Mouse (Mus musculus) inflammation-experienced regulatory T-cells, adult 6 months (primary cell): ENCODE data around the gene Mtmr1. TPM values are rescaled to one million over a fixed set of nuclear protein-coding genes. Genes with fewer than 3 reads are reported as not detected.
A peak's percentile ranks its signal among the peaks of the same experiment; 100 is the strongest.
"Not testable (repeated sequence)": the region's sequence is repeated elsewhere in the genome, so short reads cannot be mapped to it uniquely, and the experiment has no call there.

ENCODE experiments used
- ATAC-seq: one replicate; pipeline ENCODE4 v1.8.0; 2017
- polyA plus RNA-seq, 3 experiments: library from polyadenylated mRNA; unstranded; fragments of 100-300 nt; shearing (Covaris generic); gene quantifications; one replicate each; pipeline ENCODE4 v1.2.1; 2017

Gene Mtmr1
- 10 to 100 TPM in 1 of 3 experiments, 1 to 10 TPM in 2; 5.6 to 10.3 (median 8.9) TPM for polyA plus RNA-seq

DNA sequence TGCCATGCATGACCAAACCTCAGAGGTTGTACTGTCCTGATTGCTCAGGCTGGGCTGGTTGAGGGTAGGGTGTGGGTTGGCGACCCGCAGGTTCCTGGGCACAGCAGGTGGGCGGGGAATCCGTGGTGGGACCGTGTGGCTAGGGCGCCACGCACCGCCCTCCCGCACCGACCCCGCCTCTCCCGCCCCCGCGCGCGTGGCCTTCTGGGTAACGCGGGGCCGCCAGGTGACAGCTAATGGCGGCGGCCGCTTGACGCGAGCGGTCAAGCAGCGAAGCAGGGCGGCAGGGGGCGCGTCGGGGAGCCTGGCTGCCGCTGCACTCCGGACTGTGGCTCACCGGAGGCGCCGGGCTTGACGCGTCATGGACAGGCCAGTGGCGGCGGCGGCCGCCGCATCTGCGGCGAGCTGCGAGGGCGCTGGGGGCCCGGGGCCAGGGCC is at the start of gene Mtmr1:
TSS of gene Mtmr1 (plus strand) at position 207 of the 438 bp plus-strand sequence.
- ATAC-seq = peak; percentile 60

DNA sequence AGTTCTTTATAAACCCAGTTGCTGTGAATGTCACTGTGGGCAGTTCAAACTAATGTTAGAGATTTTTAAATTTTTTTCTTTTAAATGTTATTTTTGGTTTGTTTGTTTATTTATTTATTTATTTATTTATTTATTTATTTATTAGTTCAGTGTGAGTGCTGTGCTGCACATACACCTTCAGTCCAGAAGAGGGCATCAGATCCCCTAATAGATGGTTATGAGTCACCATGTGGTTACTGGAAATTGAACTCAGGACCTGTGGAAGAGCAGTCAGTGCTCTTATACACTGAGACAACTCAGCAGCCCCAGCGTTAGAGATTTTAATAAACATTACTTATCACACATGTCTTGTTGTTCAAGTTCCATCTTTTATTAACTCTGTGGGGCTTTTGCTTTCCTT is 12.5 kb upstream of the Mtmr1 start:
- peak; percentile 50 for ATAC-seq

DNA sequence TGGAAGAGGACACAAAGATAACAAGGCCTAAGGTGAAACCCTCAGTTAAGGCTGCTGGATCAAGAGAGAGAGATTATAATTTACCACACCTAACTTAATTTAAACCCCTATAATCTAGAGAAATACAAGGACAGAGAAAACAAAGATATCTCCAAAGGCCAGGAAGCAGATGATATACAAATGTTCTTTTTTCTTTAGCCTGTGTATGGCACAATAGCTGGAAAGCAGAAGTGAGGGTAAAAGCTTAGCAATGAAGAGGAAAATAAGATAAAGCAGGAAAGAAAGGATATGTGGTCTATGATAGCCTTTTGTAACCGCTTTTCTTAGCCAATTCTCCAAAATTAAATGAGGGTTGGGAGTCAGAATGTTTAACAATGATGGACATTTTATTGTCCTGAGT is 9.2 kb upstream of the Mtmr1 start:
- ATAC-seq = no peak

DNA sequence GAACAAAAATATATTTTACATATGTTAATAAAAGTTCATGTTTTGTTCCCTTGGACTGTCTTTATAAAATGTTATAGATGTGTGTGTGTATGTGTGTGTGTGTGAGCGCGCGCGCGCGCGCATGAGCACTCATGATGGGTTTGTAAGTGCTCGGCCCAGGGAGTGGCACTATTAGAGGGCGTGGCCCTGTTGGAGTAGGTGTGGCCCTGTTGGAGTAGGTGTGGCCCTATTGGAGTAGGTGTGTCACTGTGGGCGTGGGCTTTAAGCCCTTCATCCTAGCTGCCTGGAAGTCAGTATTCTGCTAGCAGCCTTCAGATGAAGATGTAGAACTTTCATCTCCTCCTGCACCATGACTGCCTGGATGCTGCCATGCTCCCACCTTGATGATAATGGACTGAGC is 2.8 kb upstream of the Mtmr1 start:
- not testable (repeated sequence) for ATAC-seq

DNA sequence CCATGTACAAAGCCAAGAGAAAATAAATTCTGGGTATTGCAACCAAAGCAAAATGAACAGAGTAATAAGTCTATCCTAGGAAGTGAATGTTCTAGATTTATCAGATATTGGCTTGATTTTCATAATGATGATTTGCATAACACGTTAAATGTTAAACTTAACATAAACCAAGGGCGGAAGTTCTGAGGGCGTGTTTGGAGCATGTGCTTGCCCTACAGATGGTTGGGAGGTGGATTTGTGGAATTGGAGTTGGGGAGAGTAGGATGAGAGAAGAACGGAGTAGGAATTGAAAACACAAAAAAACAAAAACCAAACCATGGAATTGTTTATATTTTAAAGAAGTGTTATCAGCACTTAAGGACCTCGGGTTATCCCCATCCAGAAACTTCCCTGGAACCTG is 498 bp upstream of the Mtmr1 start:
- ATAC-seq = no peak

DNA sequence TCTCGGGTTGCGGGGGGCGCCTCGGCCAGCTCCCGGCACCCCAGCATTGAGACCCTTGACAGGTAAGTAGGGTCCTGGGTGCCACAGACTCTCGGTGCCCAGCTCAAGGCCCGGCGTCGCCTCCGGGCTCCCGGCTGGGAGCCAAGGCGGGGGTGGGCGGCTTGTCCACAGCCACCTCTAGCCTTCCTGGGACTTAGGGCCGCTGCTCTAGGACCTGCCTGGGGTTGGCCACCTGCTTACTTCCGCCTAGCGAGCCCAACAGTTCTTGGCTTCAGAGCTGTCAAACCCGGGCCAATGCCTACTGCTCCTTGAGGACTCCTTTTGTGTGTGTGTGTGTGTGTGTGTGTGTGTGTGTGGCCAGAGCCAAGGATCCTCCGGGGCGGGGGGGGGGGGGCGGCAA is 451 bp downstream of the Mtmr1 start:
- peak; percentile 5 for ATAC-seq

DNA sequence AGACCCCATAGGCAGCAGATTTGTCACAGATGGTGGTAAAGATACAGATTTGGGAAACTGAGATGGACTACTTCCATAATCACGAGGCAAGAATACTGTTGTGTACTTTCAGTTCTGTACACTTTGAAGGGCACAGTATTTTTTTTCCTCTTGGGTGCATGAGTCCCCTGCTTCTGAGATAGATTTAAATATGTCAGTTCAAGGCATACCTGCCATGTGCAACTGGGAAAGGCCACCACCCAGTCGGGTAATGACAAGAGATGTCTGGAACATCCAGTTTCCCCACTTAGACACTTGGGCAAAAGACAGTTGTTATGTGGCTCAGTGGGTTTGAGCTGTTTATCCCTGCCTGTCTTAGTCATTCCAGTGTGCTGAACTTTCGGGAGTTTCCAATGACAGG is 950 bp downstream of the Mtmr1 start:
- ATAC-seq = peak; percentile 8

DNA sequence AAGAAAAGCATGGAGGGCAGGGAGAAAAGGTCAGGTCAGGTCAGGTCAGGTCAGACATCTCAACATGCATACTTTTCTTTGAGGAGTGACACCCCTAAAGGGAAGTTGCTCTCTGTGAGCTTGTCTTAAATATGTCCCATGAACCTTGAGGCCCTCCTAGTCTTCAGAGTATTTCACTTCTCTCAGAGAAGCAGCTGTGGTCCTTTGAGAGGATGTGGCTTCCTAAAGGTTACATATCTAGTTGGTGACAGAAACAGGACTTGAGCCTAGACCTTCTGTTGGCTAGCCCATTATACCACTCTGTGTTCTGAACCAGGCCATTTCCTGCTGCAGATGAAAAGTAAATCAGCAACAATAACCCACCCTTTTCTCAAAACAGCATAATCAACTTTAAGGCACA is 2.4 kb downstream of the Mtmr1 start:
- ATAC-seq = peak; percentile 65

DNA sequence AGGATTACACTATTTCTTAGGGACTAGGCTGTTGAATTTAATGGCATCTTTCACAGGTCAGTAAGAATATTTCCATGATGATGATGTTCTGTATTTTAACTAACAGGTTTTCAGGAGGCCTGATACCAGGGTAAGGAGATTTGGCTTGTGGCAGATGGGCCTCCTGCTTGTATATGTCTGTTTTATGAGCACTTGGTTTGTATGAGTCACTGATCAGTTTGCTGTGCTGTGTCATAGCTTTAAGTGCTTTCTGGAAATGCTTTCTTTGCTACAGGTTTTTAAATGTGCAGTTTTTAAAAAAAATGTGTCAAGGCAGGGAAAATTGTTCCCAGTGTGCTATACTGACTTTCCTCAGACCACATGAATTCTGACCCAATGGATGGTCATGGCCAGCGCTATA is 12.2 kb downstream of the Mtmr1 start:
- ATAC-seq = no peak

DNA sequence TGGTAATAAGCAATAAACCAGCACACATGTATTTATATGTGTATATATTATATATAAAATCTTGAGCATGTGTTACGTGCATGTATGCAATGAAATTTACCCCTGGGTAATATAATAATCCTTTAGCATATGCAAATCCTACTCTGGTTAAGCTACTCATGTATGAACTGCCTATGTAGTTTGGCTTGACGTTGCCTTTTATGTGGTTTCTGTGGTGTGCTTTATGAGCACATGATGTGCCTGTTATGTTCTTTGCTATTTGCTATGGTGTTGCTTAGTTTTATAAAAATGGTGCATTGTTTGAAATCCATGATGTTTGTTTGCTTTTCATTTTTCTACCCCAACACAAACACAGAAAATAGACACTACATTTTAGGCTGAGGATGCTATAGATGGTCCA is 13.9 kb downstream of the Mtmr1 start:
- peak; percentile 97 for ATAC-seq

DNA sequence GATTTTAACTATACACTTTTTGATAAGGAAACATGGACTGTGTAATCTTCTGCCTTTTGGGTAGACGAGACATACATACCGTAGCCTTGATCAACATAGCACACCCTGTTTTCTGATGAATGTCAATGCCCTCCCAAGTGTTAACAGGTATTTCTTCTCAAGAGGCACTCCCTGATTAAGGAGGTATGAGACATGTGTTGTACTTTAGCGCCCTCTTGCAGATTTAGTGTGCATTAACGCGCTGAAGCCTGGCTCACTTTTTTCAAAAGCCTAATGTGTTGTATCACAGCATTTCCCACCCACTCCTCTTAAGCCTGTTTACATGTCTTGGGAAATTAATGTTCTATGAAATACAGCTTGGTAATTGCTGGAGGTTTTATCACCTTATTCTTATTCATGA is 17.0 kb downstream of the Mtmr1 start:
- ATAC-seq = peak; percentile 55

DNA sequence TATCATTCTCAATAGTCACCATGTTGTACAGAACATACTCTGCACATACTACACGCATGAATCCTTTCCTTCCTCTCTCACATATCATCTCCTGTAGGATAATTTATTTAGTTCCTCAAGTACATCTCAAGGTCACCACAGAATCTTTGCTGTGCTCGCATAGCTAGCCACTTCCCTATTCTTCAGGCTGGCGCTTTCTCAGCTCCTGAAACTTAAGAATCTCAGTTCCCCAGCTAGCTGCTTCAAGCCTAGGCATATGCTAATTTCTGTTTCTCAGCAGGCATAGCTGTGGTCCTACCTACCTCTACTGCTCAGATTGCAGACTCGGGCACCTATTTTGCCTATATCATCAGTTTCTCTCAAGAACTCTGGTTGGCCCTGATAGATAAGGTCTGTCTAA is 31.8 kb downstream of the Mtmr1 start:
- ATAC-seq = no peak

DNA sequence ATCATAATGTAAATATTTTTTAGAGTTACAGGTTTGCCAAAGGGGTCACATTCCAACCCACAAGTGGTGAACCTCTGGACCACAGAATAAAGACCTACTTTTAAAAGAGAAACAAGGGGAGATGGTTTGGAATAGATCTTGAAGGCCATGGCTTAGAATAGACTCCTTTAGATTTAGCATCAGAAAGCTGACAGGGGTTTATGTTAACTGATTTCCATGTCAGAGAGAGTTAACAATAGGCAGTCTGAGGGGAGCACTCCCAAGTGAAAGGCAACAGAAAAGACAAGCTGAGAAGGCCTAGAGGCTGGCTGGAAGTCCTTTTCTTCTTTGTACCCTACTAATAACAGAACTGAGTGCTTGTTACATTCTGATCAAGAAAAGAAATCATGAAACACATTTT is 41.7 kb downstream of the Mtmr1 start:
- ATAC-seq = no peak

DNA sequence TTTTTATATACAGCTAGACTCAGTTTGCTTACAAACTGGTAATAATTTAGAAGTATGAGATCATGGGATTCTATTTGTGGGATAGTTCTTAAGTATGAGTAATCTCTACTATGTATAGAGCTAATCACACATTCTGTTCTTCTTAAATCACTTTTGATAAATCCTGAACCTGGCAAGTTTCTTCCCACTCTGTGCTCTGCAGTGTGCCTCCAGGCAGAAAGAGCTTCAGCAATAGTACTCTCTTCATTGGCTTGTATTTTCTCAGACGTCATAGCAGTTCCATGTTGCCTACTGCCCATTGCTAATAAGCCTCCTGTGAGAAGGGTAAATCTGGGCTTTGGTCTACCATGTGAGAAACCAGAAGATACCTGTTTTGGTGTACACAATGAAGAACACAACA is 43.8 kb downstream of the Mtmr1 start:
- ATAC-seq = no peak

DNA sequence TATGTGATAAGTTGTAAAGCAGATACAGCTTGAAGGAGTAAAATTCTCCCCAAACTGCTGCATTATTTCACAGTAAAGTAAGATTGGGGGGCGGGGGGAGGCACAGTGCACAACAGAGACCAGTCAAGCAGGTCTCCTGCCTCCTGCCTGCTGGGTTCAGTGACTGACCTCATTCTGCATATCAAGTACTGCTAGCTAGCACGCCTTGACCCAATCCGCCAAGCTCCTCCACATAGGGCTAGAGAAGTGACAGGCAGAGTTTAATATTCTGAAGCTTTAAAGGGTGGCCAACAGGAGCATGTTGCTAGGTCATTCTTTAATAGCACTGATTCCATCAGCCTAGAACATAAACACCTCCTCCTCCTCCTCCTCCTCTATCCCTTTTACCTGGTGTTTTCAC is 48.2 kb downstream of the Mtmr1 start:
- no peak for ATAC-seq

DNA sequence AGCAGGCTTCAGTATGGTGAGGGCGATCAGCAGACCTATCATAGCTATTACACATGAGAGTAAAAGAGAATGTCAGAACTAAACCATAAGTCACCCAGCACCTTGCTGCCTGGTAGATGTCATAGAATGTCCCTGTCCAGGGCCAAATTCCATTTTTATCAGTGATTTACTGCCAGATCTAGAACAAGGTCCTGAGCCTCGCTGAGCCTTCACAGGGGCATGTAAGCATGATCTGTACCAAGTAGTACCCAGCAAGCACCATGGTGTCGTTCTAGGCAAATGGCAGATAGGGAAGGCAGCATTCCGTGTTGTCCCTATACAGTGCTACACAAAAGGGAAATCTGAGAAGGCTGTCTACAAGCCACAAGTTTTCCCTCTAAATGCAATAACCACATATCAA is 49.1 kb downstream of the Mtmr1 start:
- ATAC-seq = no peak

DNA sequence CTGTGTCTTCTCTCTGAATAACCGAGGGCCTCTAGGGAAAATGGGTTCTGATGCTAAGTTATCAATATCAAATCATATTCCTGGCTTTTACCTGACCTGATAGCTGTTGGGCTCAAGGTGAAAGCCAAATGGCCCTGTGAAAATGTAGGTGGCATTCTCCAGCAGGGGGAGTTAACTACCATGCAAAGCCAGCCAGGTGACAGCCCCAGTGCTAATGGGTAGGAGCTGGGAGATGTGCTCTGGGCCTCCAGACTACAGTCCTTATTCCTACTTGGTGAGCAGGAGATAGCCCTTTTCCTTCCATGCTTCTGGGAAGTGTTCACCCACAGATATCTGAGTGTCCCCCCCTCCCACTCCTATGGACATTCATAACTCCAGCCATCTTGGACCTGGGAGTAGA is 60.3 kb downstream of the Mtmr1 start:
- no peak for ATAC-seq

DNA sequence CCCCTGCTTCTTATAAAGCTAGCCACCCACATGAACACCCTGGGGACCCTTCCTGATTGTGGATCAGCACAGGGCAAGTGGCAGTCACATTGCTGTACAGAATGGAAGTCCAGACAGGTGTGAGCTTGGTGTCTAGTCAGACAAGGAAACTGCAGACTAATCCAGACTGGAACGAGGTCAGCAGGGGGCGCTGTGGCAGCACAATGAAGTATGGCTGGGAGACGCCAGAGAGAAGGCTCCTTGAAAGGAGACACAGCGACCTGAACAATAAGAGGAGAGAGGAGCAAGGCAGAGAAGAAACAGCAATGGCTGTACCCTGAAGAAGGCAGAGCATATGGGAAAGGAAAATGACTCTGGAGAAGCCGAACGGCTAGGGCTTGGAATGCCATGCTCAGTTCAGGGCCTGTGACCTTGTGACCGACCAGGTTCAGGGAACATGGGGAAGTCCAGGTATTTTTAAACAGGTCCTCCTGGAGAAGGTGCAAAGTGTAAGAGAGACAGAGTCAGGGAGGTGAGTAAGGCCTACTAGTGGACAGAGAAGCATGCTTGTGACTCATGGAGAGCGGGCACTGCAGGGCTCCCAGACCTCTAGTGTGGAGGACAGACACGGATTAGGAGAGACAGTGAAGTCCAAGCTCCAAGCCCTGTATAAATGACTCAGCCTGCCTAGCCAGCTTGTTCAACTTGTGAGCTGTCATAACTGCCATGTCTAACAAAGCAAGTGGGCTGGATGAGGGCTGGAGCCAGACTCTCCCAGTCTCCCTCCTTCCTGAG is 61.4 kb downstream of the Mtmr1 start:
- ATAC-seq = peak; percentile 61

DNA sequence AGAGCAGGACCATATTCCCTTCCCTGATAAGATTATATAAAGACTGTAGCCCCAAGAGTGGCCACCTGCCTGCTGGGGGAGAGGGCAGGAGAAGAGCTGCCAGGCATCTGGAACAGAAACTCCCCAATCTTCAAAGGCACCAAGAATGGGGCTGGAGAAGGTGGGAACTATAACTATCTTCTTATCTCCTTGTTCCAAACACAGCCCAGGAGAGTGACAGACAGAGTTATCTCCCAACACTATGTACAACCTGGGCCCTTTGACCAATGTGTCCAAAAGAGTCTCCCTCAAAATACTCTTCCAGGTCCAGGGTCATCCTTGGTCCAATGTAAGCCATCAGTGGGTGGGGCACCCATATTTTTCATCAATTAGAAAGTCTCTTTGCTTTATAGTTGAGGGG is 62.9 kb downstream of the Mtmr1 start:
- ATAC-seq = no peak

DNA sequence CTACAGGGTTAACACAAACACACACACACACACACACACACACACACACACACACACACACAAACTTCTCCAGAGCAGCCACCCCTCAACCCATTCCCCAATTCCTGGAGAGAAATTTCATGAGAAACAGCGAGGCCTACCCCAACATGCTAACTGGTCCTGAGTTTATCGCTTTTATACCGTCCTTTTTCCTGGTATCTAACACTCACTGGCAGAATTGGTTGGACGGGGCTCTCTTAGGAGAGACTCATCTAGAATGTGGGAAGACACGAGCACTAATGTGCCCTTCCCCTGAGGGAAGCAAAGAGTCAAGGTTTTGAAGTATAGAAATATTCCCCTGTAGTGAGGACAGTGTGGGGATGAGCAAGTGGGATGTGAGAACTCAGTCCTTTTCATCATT is 66.3 kb downstream of the Mtmr1 start:
- ATAC-seq = no peak

DNA sequence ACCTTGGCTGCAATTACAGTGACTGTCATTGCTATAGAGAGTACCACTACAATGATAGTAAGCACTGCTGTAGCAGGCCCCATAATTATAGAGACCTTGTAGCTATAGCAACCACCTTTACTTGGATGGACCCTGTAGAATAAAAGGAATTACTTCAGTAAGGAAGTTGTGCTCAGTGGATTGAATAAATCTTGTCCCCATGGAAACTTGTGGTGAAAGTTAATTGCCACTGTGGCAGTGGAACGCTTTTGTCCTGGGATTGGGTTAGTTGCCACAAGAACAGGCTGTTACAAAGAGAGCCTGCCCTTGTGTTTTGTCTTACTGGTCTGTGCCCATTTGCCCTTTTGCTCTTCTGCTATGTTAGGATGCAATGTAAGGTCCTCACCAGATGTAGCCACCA is 69.9 kb downstream of the Mtmr1 start:
- no peak for ATAC-seq

DNA sequence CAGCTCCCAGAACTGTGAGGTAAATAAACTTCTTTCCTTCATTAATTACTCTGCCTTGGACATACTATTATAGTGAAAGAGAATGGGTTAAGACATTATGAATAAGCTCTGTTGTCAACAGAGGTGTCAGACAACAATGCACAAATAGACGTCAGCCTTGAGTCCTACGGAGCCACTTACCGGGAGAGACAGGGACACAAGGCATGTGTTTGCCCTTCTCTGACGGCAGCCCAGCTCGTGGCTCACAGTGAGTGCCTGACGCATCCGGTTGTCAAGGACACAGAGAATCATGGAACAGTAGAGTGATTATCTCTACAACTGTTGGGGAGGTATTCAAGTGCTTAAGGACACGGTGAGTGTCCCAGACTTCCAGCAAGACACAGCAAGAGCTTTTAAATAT is 70.3 kb downstream of the Mtmr1 start:
- ATAC-seq = no peak

DNA sequence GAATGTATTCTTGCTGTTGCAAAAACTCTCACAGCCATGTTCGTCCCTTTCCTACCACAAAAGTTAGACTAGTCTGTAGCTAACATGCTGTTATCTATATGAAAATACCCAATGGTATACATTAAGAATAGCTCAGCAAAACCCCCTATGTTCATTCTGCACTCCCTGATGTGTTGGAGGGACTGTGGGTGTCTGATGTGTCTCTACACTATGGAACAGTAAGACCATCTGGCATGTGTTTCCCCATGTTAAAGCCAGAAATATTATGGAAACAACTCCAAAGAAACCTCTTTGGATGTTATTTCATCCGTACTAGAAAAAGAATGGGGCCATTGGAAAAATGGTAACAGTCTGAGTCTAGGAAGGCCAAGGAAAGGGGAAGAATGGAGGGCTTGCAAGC is 71.0 kb downstream of the Mtmr1 start:
- no peak for ATAC-seq

DNA sequence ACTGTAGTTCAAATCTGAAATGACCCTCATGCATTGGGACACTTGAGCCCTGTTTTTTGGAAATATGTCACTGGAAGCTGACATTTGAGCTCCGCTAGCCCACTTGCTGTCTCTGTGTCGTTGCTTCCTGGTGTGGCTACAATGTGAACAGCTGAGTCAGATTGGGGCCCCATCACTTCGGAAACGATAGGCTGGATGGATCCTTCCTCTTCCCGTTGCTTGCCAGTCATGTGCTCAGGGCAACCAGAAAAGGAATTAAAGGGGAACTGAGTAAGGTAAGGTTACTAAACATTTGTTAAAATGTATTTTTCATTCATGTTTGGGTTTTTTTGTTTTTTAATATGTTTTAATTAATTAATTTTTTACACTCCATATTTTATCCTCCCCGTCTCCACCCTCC is 74.9 kb downstream of the Mtmr1 start:
- ATAC-seq = no peak

DNA sequence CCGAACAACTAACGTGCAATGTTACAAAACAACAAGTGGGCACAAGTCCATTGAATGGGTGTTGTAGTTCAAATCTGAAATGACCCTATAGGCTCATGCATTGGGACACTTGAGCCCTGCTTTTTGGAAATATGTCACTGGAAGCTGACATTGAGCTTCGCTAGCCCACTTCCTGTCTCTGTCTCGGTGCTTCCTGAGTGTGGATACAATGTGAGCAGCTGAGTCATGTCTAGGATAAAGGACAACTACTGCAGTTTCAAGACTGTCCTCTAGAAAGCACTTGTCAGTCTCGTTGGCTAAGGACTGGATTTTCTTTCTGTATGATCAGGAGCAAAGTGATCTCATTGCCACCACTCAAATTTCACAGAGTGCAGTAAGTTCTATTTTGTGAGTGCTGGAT is 78.4 kb downstream of the Mtmr1 start:
- ATAC-seq = no peak
